Mouse (Mus musculus): ENCODE data around the gene Med6. TPM values are rescaled to one million over a fixed set of nuclear protein-coding genes. Genes with fewer than 3 reads are reported as not detected.
A peak's percentile ranks its signal among the peaks of the same experiment; 100 is the strongest.
"Not testable (repeated sequence)": the region's sequence is repeated elsewhere in the genome, so short reads cannot be mapped to it uniquely, and the experiment has no call there.

Gene Med6
- polyA plus RNA-seq, 1 experiment = 12.0 TPM

DNA sequence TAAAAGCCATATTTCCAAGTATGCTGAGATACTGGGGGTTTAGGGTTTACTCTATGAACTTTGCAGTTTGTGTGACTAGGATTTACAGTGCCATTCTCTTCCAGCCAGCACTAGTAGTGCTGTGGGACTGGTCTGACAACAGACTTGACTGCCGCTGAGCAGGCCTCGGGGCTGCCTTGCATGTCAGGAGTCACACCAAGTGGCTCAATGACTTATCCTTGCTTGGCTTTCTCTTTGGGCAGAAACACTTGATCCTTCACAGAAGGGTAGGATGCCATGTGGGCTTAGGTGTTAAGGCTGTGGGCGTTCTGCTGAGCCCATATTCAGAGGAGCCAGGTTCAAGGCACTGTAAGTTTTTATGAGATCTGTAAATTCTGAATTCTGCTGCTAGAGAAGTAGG is 45.5 kb downstream of the Med6 start:
- no peak for DNase-seq (ENCODE audit: low read depth)

DNA sequence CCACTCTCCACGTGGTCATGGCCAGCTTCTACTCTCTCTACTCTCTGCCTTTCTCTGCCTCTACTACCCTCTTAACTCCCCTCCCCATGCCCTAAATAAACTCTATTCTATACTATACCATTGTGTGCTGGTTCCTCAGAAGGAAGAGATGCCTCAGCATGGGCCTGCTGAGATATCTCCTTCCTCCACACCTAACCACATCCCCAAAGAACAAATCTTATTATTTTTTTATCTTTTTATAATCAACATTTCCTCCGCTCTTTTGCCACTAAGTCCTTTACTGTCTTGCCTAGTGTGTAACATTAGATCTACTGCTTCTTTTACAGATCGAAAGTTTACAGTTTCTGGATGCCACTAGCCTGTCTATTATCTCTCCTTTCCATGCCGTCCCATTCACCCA is 47.6 kb downstream of the Med6 start:
- no peak for DNase-seq (ENCODE audit: low read depth)

DNA sequence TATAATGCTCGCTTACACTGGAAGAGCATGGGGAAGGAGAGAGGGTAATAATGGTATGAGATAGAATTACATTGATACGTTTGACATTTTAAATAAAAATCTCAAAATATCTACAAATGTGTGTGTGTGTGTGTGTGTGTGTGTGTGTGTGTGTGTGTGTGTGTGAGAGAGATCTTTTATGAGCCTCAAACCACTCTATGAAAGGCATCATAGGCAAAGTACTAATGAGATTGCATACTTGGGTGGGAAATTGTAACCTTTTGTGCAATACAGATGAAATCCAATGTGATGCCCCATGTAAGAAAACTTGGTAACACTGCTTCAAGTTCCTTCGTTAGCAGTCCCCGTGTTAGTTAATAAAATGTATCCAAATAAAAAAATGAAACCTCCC is 61.8 kb downstream of the Med6 start:
- DNase-seq (ENCODE audit: low read depth) = no peak

DNA sequence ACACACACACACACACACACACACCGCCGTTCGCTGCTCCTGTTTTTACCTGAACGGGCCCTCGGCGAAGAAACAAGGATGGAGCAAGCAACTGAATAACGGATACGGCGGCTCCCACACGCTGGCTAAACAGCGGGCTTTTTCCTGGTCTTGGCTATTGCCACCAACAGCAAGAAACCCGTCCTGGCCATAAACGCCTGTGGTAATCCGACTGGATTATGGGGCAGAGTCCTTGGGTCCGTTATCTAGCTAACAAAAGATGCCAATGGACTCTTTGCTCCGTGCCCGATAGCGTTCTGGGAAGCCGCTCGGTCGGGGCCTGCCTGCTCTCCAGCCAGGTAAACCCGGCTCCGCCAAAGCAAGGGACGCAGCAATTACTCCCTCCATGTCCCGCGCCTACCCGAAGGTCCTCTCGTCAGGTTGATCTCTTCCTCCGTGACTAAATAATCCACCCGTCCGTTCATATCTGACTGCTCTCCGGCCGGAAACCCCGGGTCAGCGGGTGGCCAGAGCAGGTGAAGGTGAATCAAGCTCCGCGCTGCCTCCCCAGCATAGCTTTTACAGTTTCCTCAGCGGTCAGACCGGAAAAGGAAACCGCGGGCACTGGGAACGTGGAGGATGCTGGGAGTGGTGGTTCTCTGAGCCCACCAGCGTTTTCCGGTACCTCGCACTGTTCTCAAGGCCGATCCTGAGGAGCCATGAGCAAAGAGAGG is 62.3 kb downstream of the Med6 start, which contains the start of the genes Gm20498 and Synj2bp:
TSS of gene Gm20498 (minus strand) at position 590 of the 713 bp plus-strand sequence.
TSS of gene Synj2bp (minus strand) at position 596 of the 713 bp plus-strand sequence.
- peak; percentile 36 for DNase-seq (ENCODE audit: low read depth)

DNA sequence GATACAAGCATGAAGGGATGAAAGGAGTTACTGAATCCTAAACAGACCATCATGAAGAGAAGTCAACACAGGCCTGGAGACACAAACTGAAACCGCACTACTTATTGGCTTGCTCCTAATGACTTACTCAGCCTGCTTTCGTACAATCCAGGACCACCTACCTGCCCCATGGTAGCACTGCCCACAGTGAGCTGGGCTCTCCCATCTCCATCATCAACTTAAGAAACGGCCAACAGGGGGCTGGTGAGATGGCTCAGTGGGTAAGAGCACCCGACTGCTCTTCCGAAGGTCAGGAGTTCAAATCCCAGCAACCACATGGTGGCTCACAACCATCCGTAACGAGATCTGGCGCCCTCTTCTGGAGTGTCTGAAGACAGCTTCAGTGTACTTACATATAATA is 64.2 kb downstream of the Med6 start:
- DNase-seq (ENCODE audit: low read depth) = not testable (repeated sequence)

Other genes with a start within 250 kb of the Med6 start
- gene Gm4787, start 215.5 kb downstream of the Med6 start, polyA plus RNA-seq (2012; rRNA removed) = 0.43 and 0.55 TPM in 2 replicates
- 0.27 and 0.29 TPM in 2 replicates for gene Adam4, start 173.1 kb downstream of the Med6 start, polyA plus RNA-seq (2012; rRNA removed)
- gene Cox16, start 109.9 kb downstream of the Med6 start, polyA plus RNA-seq (2012; rRNA removed) = 86.8 and 152 TPM in 2 replicates
- 15.3 and 15.6 TPM in 2 replicates for gene Gm20498, start 62.1 kb downstream of the Med6 start, polyA plus RNA-seq (2012; rRNA removed)
- gene Synj2bp, start 62.1 kb downstream of the Med6 start, polyA plus RNA-seq (2012; rRNA removed) = 21.3 and 30.6 TPM in 2 replicates
- 0.03 and 0.06 TPM in 2 replicates for gene Adam21, start 26.5 kb downstream of the Med6 start, polyA plus RNA-seq (2012; rRNA removed)
- 3.0 TPM in 2 replicates for gene Ttc9, start 36.2 kb upstream of the Med6 start, polyA plus RNA-seq (2012; rRNA removed)
- 1.6 and 1.9 TPM in 2 replicates for gene Map3k9, start 186.2 kb upstream of the Med6 start, polyA plus RNA-seq (2012; rRNA removed)